Mouse (Mus musculus) heart, adult 9 months (tissue): Measurements from ENCODE around the gene Gnaq.

ENCODE experiments used
- DNase-seq, 2 experiments: peaks; one replicate each; pipeline ENCODE4 v3.0.0; 2022; ENCODE audit warnings: low spot score in 2 of 2

The Gnaq gene

GRCm38 (mm10) chr19:16372752-16373486 lies 240.3 kb downstream of the Gnaq start:
- peak; percentile 13 to 51 for DNase-seq

DNA sequence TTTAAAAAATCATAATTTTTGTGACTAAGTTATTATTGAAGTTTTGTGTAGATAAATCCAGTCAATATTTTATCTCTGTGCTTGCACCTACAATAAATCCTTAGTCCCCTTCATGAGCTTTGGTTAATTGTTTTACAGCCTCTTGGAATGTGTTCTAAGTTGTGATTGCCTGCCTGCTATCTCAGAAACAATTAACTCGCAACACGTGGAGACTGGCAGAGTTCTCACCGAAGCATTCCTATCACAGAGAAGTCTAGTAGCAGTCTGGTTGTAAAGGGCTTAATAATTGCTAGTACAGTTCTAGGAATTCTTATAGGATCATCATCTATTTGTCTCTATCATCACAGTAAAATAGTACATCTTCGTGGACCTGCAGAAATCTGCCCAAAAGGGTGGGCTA lies 243.2 kb downstream of the Gnaq start:
- DNase-seq = no peak

DNA sequence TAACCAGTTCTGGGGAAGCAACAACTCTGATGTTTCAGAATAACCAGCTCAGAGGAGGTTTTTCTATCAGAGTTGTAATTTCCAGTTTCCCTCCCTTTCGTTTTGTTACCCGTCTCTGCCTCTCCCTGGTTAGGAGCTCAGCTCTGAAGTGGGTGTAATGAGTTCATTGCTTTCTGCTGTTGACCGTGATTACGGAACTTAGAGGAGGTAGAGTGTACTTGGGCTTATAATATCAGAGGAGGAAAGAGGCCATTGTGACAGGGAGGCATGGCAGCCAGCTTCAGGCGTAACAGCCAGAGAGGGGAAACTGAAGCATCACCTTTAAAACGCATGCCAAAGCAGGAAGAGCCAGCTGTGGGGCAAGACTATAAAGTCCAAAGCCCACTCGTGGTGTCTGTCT lies 245.9 kb downstream of the Gnaq start:
- DNase-seq = no peak

- no peak for DNase-seq
Observed at GRCm38 (mm10) chr19:16379687-16380086, 247.1 kb downstream of the Gnaq start.

DNA sequence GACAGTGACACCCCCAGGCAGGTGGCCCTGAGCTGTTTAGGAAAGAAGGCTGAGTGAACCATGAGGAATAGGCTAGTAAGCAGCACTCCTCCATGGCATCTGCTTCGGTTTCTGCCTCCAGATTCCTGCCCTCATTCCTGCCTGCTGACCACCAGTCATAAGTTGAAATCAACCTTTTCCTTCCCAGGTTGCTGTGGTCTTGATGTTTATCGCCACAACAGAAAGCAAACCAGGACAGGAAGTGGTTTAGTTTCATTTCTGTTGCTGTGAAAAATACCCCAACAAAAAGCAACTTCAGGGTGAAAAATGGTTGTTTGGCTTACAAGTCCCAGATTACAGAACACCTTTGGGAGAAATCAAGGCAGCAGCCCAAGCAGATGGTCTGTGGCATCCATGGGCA lies 249.8 kb downstream of the Gnaq start:
- no peak for DNase-seq

GRCm38 (mm10) chr19:16383127-16383526 lies 250.5 kb downstream of the Gnaq start:
- DNase-seq = no peak

DNA sequence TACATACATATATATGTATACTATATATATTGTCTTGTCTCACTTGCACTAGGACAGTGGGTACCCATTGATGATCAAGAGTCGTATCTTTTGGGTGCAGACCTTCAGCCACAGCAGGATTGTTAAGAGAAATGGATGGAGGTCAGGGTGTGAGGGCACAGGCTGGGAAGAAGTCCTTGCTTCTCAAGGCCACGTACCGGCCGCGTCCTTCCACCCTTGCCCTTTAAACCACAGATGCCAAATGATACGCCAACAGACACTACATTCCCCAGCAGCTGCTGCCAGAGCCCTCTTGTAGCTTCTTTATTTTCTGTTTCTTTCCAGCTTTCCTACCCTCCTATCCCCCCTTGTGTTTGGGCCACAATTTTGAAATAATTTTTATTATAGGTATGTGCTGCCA lies 251.5 kb downstream of the Gnaq start:
- no peak for DNase-seq

GRCm38 (mm10) chr19:16384957-16385356 lies 252.3 kb downstream of the Gnaq start:
- no peak for DNase-seq

DNA sequence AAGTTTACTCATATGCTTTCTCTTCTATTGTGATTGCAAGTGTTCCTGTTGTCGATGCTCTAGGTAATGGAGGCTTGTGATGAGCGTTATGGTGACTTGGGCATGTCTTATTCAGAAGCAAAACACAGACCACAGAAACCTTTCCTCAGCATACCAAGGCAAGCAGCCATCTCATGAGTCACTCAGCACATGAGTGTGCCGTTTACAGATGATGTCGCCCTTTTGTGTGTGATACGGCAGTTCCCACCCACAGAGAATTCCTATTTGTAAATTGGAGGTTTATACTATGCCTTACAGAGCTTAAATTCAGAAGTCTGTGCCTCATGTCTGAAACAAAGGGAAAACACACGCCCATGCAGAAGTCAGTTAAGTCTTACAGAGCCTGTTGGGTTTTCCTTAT lies 253.9 kb downstream of the Gnaq start:
- no peak for DNase-seq

DNA sequence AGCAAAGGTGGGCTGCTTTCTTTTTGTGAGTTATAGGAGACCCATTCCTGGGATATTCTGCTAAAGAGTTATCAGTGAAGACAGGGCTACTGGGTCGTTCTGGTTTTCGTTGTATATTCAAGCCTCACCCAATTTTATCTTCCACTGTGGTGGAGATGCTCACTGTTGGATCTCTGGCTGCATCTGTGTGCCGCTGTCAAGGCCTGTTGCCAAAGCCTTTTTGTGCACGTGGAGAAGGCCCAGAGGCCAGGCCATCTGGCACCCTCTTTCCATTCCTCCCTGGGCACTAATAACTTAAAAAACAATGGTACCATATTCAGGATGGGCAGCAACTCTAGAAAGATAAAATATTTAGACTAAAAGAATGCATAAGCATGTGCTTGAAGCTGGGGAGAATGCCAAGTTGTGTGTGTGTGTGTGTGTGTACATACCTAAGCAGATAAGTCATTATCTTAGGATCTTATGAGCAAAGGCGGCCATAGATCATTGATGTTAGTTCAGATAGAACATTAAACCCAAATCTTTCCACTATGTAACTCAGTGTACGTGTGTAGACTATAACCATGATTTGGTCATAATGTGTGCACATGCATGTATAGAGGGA lies 257.7 kb downstream of the Gnaq start:
- no peak for DNase-seq

DNA sequence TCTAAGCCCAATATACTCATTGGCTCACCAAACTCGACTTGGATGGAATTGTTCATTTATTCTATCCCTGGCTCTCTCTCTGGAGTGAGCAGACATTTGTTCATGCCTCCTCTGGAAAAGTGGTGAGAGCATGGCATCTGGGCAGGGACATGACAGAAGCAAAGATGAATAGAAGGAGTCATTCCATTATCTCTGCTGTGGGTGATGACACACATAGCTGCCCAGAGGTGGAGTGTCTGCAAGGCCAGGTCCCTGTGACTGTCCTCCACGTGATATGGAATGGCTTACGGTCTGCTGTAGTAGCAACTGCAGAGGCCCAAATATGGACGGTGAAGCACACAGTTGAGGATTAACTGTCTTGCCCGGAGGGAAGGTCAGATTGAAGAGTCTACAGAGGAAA lies 261.8 kb downstream of the Gnaq start:
- no peak for DNase-seq

DNA sequence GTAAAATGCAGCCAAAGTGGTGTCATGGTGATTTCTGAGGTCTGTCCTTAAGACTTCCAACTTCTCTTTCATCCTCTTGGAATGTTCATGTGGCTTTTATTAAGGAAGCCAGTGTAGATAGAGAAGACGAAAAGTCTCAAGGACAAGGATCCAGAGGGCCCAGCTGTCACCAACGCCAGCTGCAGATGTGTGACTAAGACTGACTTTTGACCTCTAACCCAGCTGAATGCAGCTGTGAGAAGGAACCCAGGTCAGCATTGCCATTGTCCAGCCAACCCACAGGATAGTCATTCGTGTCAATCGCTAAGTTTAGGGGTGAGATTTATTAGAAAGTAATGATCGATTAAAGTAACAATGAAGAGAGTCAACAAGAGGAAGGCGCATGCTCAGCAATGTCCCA lies 270.5 kb downstream of the Gnaq start:
- DNase-seq = peak; percentile 55 to 66

- DNase-seq = no peak
Observed at GRCm38 (mm10) chr19:16407727-16408126, 275.1 kb downstream of the Gnaq start.

GRCm38 (mm10) chr19:16411302-16411701 lies 278.7 kb downstream of the Gnaq start:
- no peak for DNase-seq

DNA sequence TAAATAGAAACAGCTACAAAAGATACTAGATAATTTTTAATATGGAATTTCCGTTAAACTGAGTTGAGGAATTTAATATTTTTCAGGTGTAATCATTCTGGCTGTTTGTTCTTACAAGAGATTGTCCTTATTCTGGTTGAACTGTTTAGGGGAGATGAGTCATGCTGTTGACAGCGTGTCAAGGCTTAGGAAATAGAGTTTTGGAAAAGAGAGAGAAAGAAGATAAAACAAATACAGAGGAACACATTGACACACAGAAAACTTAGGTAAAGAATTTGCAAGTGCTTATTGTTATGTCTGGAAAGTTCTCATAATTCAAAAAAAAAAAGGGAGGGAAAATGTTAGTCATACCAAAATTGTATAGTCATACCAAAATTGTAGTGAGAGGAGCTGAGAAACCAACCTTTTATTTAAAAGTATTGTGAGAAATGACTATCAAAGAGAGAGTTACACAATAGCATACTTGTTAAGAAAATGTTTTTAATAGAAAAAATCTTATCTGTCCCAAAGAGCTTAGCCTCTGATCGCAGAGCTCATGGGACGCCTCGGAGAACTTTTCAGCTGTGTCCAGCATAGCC lies 285.5 kb downstream of the Gnaq start:
- no peak for DNase-seq

GRCm38 (mm10) chr19:16425596-16425995 lies 293.0 kb downstream of the Gnaq start:
- DNase-seq = no peak

DNA sequence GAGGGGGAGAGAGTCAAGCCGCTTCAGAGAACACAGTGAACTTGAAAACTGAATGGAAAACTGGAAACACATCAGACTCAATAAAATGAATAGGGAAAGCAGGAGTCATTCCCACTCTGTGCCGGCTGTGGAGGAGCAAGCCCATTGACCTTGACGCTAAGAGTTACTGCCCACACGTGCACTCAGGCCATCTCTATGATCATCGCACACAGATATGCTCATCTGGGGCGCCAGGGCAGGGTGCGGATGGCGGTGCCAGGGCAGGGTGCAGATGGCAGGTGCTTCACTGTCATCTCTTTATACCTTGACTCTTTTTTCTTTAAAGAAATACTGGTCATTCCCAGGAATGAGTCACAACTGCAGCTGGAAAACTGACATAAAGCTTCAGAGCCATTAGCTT lies 298.7 kb downstream of the Gnaq start:
- no peak for DNase-seq

- DNase-seq = peak; percentile 44 to 46
Observed at GRCm38 (mm10) chr19:16434879-16435278, 302.2 kb downstream of the Gnaq start.

GRCm38 (mm10) chr19:16435531-16436231 lies 303.1 kb downstream of the Gnaq start, which contains the start of gene Gna14:
Gna14 (plus strand) TSS chr19:16435762.
- peak; percentile 42 to 57 for DNase-seq

- DNase-seq = no peak
Observed at GRCm38 (mm10) chr19:16436335-16437169, 303.9 kb downstream of the Gnaq start.
